Mouse (Mus musculus) right cerebral cortex, adult 18-20 months (tissue): ENCODE results near the gene Artn.

Source experiments
- DNase-seq: peaks from one replicate; pipeline ENCODE4 v3.0.0; 2022; ENCODE audit warnings: mixed read lengths

The Artn gene

GRCm38 (mm10) chr4:117918261-117918660 lies 11.3 kb downstream of the Artn start:
- no peak for DNase-seq

DNA sequence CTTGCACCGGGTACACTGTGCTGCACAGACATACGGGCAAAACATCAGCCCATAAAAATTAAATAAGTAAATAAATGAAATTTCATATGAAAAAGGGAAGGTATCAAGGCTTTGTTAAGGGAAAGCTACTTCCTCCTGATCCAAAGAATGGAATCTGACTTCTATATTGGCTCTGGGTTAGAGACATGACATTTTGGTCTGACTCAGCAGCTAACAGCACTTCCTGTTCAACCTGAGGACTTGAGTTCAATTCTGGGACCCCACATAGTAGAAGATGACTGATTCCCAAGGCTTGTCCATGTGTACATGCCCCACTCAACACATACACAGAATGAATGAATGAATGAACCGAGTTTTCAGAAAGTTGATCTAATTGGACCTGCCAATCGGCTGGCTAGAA lies 11.7 kb downstream of the Artn start:
- no peak for DNase-seq

- DNase-seq: no peak
These were observed 12.2 kb downstream of the Artn start for GRCm38 (mm10) chr4:117917402-117917801.

GRCm38 (mm10) chr4:117916386-117916785 lies 13.2 kb downstream of the Artn start:
- no peak for DNase-seq

DNA sequence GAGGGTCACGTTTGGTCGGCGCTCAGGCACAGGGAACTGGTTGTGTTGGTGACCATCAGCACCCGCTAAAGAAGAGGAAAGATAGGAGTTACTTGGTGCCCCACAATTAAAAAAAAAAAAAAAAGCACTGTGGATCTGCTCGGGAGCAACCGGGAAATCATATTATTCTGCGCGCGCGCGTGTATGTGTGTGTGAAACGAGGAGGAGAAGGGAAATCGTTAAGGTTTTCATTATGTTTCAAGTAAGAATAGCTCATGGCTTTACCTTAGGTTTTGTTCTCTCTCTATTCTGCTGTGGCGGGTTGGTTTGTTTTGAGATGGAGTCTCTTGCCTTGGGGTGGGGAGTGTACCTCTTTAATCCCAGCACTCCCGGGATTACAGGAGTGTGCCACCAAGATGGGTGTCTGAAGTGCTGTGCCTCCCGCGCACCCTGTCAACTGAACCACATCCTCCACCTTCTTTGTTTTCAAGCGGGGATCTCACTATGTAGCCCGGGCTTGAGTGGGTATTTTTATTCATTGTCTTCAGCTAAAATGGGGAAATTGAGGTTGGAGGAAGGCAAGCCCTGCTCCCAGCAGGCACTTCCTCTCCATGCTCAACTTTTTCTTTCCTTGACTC lies 14.0 kb downstream of the Artn start:
- DNase-seq: no peak

DNA sequence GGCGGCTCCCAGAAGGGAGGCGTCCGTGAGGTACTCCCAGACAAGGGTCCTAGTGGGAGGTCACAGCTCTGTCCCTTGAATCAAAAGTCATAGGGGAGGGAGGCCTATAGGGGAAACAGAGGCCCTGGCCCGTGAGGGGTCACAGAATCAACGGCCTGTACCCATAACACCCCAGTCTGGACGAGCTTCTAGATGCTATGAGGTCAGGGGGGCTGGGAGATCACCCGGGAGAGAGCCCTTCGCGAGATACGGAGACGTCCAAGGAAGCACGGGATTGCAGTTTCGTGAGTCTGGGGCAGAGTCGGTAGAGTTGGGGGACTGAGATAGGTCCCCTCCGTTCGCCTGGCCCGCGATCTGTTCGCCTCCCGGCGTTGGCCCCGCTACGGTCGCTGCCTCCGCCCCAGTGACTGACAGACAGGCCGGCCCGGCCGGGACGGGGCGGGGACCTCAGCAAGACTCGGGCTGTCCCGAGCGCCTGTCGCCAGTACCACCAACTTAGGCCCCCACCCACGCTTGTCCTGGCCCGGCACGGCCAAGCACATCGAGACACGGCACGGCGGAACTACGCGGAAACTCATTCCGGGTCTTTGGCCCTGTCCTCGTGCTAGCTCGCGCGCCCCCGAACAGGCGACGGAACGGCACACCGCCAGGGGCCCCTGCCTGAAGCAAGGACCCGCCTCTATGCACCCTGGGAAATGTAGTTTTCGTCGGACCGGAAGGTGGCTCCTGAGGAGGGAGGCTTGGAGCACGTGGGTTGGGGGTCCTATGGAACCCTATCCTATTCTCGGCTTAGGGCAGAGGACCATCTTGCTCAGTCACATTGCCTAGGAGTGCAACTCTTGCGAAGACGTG lies 14.7 kb downstream of the Artn start, which contains the start of gene Ipo13:
Ipo13 (minus strand) TSS at position 409 of the 852 bp plus-strand sequence.
- DNase-seq: peak; percentile 92

DNA sequence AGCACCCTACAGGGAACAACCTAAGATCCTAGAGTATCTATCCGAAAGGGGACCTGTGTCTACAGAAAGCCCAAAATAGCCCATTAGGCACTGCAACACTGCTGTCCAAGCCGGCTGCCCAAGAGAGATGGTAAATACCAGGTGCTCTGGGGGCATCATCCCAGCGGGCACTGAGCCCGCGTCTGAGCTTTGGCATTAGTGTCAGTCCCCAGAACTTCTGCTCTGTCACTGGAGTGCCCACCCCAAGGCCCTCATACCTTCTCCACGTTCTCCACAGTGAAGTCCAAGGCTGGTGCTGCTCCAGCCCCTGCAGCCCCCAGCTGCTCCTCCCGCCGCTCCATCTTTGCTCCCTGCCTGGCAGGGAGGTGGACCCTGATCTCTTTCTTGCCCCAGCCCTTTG lies 15.5 kb downstream of the Artn start:
- DNase-seq: no peak

GRCm38 (mm10) chr4:117913421-117913820 lies 16.1 kb downstream of the Artn start:
- no peak for DNase-seq

GRCm38 (mm10) chr4:117912685-117913273 lies 16.8 kb downstream of the Artn start:
- DNase-seq: no peak

DNA sequence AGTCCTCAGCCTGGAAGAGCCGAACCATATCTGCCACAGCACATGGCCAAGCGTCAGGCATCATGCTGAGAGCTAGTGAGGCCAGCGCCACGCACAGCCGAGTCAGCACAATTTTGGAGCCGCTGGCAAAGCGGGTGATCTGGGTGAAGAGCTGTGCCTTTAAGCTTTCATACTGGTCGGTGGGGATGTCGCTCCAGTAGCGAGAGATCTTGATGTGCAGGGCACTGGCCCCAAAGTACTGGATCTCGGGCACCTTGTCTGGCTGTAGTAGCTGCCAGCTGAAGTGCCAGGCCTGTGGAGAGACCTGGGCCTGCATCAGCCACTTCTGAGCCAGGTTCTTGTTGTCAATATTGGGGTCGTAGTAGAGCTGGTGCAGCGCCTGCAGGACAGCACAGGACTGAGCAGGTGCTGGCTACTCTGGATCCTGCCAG lies 17.4 kb downstream of the Artn start:
- no peak for DNase-seq

- no peak for DNase-seq
These were observed 20.6 kb downstream of the Artn start for GRCm38 (mm10) chr4:117908834-117909453.

DNA sequence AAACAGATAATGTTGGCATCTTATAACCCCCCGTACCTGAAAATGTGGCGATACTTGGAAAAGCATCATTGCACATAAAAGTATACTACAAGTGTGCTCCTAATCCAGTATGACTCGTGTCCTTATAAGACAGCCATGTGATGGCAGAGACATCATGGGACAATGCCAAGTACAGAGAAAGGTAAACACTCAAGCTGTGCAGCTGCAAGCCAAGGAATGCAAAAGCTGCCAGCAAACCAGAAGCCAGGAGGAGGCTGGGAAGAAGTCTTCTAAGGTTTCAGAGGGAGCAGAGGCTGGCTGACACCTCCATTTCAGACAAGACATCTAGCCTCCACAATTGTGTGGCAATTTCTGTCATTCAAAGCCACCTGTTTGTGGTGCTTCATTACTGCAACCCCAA lies 23.4 kb downstream of the Artn start:
- DNase-seq: no peak

GRCm38 (mm10) chr4:117904761-117905160 lies 24.8 kb downstream of the Artn start:
- no peak for DNase-seq

GRCm38 (mm10) chr4:117904094-117904493 lies 25.5 kb downstream of the Artn start:
- peak; percentile 75 for DNase-seq

DNA sequence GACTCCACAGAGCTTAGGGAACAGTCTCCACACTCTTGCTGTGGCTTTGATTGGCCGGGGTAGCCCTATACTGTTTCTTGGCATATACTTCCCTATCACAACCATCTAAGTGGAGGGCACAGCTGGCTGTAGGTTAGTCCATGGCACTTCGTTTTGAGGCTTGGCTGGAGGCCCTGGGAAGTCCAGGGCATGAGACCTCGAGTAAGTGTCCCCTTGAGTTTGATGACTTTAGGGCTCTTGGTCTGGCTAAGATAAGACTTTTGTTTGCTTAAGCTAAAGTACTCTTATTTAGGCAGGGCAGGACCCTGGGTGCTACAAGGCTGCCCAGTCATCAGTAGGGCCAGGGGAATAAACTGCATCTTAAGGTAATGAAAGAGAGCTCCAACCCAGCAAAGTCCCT lies 31.5 kb downstream of the Artn start:
- DNase-seq: no peak

DNA sequence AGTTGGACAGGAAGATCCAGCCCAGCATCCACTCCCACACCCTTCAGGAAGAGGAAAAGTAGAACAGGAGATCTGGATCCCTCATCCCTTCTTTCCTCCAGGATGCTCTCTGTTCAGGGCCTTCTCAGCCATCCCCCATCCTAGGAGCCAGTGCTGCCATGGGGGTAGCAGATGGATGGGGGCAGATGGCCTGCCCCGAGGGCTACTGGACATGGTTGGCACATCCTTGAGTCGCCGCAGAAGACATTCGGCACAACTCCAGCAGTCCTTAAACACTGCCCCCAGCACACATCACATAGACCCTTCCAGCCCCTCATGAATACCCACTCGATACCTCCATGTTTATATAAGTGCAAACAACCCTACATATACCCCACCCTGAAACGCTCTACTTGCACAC lies 33.5 kb downstream of the Artn start:
- no peak for DNase-seq

DNA sequence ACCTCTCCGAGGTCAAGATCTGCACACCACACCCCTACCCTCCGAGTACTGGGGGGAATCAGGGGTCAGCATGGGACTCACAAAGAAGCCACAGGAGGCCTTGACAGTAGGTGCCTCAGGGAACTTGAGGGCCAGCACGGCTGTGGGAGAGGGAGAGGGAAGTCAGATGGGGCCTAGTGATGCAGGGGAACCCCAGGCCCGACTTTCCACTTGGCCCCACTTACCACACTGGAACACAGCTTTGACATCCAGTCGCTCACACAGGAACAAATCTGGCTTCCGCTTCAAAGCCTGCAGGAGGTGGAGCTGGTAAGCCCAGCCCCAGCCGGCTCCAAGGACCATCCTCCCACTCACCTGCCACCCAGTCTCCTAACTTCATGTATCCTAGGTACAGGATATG lies 34.2 kb downstream of the Artn start:
- no peak for DNase-seq

- no peak for DNase-seq
These were observed 35.0 kb downstream of the Artn start for GRCm38 (mm10) chr4:117894601-117895000.

DNA sequence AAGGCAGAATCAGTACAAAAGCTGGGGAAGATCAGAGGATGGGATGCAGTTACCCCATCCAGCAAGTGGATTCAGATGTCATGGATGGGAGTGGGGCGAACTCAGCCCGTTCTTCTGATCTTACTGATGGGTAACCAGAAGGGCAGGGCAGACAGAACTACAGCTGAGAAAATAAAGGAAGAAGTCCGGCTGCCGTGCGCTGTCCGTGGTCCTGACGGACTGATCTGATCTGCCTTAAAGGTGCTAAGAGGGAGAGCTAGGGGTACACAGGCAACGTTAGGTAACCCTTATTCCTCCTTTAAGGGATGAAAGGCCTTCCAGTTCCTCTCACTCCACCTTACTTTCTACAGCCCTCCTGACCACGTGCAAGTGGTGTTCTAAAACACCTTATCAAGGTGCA lies 36.2 kb downstream of the Artn start:
- DNase-seq: no peak

DNA sequence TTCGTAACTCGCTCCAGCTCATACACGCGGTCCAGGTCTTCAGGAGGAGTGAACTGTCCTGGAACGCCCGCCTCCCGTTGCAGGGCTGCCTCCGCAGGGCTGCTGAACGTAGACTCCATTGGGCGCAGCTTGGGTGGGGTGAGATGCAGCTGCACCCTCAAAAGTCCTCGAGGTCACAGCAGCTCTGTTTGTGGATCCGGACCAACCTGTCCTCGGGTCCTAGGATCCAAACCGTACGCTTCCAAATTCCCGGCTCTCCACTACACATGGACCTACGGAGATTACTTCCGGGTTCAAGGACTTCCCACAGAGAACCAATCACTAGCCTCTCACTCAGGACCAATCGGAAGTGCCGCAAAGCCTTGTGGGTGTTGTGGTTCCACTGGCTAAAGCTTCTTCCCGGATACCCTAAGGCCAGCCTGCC lies 37.8 kb downstream of the Artn start, which contains the start of gene Dph2:
Dph2 (minus strand) TSS at position 295 of the 424 bp plus-strand sequence.
- peak; percentile 93 for DNase-seq

DNA sequence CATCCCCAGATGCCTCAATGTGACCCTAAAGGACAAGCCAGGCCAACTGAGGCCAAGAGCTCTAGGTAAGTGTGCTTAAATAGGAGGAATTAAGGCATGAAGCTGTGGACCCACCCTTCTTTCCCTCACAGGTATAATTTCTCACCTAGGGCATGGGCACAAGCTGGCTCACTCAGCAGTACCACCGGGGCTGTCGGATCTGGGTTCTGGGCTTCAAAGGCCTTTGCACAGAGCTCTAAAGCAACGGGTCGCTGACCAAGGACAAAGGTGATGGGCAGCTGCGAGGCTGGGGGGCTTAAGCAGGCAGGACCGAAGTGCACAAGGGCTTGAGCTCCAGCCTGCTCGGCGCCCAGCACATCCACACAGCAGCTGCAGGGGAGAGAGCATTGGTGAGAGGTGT lies 38.8 kb downstream of the Artn start:
- no peak for DNase-seq

DNA sequence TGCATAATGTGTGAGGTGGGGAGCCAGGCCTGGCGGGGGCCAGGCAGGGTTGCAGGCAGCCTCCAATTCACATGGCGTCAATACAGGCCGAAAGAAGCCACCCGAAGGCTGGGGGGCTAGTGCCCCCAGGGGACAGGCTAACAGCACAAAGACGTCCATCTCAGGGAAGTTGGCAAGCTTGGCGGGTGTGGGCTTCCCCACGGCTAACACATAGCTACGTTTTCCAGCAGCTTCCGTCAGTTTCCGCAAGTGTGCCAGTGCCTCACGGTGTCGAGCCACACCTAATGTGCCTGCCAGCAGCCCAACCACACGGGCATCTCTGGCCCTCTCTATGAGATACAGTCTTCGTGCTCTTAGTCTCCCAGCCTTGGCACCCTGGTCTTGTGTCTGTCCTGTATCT lies 39.5 kb downstream of the Artn start:
- DNase-seq: no peak

GRCm38 (mm10) chr4:117889471-117889870 lies 40.1 kb downstream of the Artn start:
- no peak for DNase-seq
